Mouse (Mus musculus): ENCODE results near the gene Il3.

Il3 gene

DNA sequence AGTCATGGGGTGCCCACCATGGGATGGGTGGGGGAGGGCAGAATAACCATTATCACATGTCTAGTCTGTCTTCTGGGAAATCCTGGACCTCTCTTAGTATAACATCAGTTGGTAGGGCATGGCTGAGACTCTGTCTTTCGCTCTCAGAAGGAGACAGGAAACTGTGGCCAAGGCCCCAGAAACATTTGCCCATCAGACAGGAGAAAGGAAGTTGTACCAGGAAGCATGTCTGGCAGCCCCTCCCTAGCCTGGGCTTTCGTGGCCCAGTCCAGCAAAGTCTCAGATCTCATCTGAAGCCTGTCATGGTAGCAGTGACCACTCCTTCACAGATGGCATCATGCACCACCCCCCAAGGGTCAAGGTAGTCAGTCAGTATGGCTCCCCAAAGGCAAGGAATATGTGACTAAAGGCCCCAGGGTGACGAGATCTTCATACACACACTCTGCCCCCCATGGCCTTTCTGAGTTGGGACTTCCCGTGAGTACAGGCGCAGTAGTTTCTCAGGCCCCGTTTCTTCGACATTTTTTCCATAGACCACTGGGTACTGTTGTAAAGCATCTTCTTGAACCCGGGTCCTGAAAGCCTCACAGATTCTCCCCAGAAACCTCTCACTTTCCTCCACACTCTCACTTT lies 20.9 kb upstream of the Il3 start:
- DNase-seq (ENCODE audit: low read depth, low spot score), result no peak

DNA sequence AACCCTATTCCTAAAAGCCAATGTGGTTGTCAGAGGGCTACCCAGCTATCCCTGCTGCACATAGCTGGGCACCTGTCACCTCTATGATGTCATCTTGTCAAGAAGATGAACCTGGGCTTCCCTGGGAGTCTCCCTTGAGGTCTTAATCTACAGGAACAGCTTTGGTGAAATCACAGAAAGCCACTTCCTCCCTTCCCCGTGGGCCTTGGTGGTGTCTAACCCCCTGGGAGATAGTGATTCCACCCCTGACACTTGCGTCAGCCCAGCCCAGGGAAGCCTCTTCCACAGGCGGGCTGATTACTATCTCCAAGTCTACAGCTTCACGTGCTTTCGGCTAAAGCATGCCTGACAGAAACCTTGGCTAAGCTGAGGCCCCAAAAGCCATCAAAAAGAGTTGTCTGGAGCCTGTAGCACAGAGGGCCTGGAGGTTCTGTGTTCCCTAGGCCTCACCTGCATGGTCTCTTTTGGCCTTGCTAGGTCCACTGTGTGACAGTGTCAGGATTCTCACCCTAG lies 4.4 kb upstream of the Il3 start:
- DNase-seq (ENCODE audit: low read depth, low spot score), result no peak

DNA sequence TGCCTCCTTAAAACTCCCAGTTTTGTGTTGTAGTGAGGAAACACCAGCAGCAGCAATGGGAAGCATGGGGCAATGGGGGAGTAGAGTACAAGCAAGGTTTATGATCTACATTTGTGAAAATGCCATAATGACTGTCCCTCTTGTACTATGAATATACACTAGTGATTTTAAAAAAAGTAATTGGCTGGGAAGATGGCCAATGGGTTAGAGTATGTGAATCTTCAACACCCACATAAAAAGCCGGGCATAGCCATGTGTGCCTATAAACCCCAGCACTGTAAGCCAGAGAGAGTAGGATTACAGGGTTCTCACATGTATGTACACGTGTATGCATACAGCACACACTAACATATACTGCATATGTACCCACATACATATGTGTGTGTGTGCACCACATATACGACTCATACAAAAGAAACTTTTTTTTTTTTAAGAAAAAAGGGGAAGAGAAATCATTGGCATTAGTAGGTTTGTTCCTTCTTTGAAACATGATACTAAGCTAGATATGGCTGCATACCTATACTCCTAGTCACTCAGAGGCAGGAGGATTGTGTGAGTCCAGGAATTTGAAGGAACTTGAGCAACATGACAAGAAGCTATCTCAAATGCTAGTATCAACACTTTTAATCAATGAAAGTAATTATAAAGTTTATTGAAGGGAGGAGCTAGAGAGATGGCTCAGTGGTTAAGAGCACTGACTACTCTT lies 2.3 kb upstream of the Il3 start:
- no peak for DNase-seq (ENCODE audit: low read depth, low spot score)

DNA sequence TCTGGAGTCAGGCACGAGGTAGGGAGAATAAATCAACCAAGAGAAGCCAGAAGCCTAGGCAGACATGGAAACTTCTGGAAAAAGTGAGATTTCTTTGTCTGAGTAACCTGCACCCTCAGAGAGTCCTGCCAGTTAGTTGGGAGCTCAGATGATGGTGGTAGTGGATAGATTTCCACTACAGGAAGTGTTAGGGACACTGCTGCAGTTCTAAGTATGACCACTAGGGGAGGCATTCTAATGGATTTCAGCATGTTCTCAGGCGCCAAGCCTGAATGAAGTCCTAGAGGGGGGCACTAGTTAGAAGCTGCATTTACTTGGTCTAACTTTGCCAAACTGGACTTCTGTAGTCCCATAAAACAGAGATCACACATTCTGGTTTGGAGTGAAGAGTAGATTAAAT lies 2.5 kb downstream of the Il3 start:
- DNase-seq (ENCODE audit: low read depth, low spot score), result peak; percentile 37

DNA sequence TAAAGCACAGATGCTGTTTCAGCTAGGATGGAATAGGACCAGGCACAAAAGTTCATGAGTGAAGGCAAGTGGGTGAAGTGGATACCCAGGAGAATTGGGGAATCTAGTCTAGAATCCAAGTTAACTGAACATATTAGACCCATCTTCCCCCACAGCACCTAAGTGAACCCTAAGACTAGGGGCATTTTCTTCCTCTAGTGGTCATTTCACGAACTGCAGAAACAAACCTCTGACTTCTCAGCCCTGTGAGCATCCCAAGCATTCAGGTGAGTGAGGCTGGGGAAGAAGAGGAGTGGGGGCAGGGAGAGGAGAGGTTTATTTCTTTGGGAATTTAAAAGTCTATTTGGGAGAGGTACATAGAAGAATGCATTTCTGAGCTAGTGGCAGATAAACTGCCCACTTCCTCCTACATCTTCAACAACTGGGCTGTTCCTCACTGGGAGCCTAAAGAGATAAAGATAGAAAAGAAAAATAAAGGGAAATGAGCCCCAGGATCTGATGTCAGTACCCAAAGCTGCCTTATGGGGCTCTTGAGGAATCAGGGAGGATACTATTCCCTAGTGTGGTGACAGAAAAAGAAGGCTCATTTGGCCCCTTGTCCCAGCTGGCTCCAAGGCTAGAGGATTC lies 3.6 kb downstream of the Il3 start:
- no peak for DNase-seq (ENCODE audit: low read depth, low spot score)

DNA sequence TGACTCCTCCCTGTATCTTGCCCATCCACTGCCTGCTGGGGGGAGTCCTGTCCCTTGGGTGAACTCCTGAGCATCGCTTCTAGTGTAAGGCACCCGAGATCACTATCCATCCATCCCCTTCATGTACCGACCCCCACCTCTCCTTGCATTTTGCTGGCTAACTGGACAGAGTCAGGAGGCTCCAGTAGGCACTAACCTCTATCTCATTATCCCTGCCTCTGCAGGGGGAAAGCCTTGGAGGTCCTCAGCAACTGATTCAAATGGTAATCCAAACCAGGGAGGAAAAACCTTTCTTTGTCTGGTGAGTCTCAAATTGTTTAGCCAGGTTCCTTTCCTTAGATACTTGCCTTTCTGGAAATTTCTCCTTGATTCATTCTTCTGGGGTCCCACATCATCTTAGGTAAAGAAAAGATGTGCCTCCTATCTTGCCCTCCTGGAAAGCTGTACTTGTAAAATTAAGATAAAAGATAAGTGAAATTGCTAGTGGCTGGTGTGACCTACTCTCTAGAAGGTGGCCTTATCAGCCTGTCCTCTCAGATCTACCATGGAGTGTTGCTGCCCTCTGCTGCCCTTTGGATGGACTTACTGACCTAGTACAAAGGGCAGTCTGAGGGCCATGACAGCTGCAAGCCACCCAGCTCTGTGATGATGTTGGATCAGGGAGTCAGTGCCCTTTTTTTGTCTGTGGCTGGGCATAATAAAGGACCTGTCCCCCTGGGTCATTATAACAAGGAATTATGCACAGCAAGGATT lies 10.3 kb downstream of the Il3 start:
- peak; percentile 72 for DNase-seq (ENCODE audit: low read depth, low spot score)

DNA sequence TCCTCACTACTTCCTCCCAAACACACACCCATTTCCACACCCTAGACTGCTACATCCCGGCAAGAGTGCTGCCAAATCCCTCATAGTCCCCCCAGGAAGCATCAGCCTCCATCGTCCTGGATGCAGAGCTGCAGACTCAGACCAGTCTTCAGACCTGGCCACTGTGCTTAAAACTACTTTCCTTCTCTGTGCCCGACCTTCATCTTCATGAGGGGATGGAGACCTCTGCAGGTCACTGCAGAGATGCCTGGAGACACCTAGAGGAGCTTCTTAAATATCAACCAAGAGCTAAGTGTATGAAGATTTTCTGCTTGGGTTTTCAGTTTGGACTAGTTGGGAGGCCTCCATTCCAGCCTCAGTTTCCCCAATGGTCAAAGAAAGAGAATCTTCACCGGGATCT lies 13.0 kb downstream of the Il3 start:
- no peak for DNase-seq (ENCODE audit: low read depth, low spot score)

DNA sequence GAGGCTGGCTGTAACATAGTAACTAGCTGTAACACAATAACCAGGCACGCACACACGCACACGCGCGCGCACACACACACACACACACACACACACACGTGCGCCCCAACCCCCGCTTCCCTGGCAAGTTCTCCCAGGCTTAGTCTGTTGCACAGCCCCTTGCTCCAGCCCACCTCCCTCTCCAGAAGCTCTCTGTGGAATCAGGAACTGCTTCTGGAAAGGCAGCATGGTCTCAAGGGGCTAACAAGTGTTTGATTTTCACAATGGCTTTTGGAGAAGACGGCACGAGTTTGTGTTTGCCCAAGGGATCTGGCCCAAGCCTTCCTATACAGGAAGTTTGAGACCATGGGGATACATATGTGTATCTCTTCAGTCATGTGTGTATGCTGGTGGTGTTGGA lies 16.5 kb downstream of the Il3 start:
- no peak for DNase-seq (ENCODE audit: low read depth, low spot score)

DNA sequence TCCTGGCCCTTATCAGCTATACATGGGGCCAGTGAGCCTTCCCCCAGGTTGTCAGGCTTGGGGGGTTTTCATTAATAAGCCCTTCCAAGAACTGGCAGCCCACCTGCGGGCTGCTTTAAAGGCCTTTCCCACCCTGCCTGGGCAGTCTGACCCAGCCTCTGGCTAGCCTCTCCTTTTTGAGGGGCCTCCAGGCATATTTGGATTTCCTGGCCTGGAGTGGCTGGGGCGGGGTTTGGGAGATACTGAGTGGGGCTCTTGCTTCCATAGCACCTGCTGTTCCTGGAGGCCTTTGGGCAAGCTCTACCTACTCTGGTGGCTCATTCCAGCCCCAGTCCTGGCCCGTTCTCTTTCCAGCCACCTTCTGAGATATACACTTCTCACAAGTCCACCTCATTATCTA lies 17.3 kb downstream of the Il3 start:
- DNase-seq (ENCODE audit: low read depth, low spot score), result no peak

DNA sequence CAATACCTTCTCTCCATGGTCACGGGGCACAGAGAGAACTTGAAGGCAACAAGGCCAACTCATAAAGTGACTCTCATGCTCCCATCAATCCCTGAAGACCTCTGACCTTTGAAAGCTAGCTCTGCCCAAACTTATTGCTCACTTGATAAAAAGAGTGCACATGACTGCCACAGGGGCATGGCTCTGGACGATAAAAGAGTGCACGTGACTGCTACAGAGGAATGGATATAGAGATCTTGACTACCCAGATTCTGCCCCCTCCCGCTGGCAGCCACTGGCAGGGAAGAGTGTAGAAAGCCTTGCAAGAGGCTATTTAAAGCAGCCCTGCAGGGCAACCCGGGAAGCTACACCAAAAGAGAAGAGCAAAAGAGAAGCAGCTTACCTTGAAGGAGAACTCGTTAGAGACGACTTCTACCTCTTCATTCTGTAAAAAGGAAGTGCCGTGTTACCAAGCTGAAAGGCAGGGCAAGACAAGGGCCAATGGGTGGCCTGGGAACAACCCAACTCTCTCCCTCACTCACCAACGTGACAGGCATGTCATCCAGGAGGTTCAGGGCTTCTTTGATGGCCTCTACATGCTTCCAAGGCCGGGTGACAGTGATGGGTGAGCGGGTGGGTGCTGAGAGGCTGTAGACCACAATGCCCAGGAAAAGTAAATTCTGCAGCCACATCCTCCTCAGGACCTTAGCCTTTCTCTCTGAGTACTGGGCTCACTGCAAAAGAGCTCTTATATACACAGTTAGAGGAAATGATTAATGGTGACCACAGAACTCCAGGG lies 17.9 kb downstream of the Il3 start, which contains the start of gene Csf2:
Csf2 (minus strand) TSS at position 728 of the 778 bp plus-strand sequence.
- DNase-seq (ENCODE audit: low read depth, low spot score), result no peak

DNA sequence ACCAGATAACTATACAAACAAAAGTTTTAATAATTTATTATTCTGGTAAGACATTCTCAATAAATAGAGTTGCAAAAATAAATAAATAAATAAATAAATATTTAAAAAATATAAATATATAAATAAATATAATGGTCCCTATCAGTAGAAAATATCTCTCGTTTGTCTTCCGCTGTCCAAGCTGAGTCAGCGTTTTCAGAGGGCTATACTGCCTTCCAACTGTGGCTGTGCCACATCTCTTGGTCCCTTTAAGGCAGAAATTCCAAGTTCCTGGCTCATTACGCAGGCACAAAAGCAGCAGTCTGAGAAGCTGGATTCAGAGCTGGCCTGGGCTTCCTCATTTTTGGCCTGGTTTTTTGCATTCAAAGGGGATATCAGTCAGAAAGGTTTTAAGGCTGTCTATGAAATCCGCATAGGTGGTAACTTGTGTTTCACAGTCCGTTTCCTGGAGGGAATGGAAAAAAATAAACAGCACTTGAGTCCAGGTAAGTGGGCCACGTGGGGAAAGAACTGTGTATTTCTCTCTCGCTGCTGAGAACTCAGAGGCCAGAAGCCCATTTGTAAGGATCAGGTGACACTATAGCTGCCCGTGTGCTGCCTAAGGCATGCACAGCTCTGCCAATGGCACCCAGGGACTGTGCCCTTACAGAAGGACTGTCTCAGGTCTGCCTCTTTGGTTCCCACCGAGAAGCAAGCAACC lies 19.7 kb downstream of the Il3 start:
- DNase-seq (ENCODE audit: low read depth, low spot score), result no peak

DNA sequence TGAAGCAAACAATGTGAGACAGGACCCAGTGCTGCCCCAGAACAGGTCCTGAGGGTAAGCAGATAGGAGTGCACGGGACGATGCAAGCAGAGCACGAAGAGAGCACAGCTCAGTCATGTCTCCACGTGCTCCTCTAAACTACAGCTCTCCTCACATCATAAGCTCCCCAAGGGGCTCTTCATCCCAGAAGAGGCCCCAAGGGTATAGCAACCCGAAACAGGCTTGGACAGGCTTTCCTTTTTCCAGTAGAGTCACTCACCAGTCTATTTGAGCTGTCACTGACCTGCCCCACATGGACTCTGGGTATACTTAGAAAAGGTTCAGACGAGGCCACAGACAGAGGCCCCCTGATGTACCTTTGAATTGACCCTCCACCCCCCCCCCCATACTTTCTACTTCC lies 22.6 kb downstream of the Il3 start:
- DNase-seq (ENCODE audit: low read depth, low spot score), result no peak

DNA sequence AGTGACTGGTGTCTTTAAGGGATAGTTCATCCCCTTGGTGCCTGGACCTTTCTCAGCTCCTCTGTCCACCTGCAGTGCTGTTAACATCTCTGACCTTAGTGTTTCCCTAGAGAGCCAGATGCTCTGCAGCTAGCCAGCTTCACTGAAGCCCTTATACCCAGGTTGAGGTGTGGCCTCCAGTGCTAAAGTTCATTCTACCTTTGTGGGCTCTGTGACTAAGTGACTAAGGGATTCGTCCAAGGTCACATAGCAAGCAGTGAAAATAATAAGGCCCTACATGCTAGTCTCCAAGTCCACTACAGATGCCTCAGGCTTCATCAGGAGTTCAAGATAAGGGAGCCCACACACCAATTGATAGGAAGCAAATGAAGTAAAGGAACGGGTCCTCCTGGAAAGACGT lies 24.6 kb downstream of the Il3 start:
- no peak for DNase-seq (ENCODE audit: low read depth, low spot score)

DNA sequence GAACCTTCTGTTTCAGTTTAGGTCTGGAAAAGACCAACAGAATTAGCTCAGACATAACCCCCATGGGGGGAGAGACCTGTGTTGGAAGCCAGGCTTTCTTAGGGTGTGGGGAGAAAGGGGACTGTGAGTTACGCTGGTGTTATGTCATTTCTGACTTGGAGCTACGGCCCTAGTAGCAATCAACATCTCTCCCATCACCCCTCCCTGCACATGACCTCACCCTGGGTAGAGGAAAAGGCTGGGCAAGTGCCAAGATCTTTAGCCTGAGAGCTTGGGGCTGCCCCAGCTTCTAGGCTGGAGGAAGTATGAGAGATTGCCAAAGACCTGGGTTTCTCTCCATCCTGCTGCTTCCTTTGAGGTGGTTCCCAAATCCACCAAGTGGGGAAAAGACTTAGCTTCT lies 30.1 kb downstream of the Il3 start:
- DNase-seq (ENCODE audit: low read depth, low spot score), result no peak

DNA sequence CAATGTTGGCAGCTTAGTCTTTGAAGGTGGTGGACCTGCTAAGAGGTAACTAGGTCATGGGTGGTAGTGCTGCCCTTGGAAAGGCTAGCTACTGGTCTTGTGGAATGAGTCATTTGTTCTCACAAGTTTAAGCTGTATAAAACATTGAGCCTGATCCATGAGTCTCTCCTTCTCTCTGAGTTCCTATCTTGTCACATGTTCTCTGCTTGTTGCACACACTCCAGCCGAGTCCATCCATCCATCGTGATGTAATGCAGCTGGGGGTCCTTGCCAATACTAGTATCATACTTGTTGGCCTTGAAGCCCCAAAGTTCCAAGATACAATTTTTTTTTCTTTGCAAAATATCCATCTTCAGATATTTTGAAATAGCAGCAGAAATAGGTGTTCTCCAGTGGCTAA lies 39.6 kb downstream of the Il3 start:
- no peak for DNase-seq (ENCODE audit: low read depth, low spot score)

DNA sequence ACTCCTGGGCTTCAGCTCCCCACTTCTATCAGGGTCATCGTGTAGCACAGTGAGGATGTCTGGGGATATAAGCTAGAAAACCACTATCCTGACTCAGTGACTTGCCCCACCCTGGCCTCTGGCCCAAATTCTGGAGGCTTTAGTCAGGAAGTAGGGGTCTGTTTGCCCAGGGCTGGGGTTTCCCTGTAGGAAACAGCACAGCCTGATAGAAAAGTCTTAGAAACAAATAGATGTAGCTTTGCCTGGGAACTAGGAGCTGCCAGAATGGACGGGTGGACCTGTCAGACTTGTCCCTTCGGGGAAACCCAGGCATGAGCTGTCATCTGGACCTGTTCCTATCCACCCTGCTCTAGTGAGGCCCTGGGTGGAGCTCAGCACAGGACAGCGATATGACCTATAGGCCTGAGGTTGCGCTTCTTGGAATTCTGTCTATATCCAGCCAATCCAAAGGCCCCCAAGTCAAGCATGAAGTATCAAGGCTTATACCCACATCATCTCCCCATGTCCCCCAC lies 42.5 kb downstream of the Il3 start:
- no peak for DNase-seq (ENCODE audit: low read depth, low spot score)

DNA sequence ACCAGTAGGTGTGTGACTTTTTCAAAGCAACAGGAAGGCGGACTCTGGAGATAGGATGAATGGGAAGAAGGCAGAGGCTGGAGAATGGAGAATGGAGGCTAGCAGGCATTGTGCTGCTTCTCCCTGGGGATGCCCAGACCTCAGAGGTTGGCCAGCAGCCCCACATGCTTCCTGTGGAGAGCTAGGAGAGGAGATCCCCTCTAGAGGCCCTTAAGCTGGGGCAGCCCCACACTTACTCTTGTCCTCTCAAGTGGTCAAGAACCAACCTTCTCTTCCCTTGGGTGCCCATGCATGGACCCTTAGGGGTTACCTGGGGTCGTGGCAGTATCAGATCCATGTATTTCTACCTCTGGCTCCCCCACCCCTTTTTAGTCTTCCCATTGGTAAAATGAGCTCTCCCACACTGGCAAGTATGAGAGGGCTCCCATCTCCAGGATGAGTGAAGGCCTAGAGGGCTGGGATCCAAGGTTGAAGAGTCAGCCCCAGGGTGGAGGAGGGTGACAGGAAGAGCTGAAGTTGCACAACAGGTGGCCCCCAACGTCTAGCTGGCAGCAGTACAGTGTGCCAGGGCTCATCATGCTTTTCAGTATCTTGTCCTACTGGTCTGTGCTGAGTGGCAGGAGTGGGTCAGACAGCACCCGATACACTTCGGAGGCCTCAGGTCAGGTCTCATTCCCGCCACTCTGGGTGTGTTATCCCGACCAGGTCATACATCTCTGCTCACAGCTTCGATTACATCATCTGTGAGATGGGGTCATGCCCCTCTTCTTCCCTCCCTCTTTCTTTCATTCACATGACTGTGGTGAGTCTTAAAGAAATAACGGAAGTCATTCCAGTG lies 43.2 kb downstream of the Il3 start:
- DNase-seq (ENCODE audit: low read depth, low spot score), result no peak

DNA sequence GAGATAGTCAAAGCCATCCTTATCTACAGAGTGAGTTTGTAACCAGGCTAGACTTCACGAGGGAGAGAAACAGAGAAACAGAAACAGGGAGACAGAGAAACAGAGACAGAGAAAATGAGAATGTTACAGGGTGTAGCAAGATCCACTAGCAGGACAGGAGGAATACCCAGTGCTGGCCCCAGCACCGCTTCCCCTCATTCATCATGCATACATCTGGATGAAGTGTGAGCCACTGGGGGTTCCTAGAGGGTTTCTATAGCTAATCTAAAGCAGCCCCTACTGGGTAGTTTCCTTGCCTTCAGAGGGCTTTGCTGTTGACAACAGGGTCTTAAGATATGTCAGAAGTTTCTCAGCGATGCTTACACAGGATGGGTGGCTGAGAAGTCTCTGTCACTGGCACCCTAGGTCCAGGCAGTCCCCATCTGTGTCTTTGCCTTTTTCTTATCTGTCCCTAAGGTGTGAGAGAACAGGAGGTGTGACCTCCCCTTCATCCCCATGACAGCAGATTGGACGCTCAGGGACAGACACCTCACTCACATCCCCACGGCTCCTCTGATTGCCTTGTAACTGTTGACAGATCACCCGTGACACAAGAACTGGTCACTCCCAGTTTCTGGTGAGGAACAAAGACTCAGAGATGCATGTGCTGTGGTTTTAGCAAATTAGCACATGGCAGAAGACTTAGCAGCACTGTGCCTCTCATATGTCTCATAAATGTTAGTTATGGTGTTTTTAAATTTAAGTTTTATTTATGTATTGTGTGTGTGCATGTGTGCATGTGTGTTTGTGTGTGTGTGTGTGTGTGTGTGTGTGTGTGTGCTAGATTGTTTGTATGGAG lies 47.0 kb downstream of the Il3 start:
- DNase-seq (ENCODE audit: low read depth, low spot score), result no peak

DNA sequence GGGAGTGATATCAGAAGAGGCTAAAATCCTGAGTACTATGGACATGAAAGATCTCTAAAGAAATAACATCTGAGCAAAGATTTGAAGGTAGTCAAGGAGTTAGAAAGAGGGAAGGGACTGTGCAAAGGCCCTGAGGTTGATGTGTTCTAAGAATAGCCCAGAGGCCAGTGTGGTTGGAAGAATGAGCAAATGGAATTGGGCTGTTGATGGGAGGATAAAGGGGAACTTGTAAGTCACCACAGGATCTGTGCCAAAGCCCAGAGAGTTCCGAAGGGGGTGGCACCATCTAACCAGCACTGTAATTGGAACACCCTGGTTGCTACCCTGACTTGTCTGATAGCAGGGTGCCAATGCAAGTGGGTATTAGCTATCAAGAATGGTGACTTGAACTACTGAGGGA lies 47.9 kb downstream of the Il3 start:
- no peak for DNase-seq (ENCODE audit: low read depth, low spot score)
